Mouse (Mus musculus): Measurements from ENCODE around the gene Cenpa. TPM values are rescaled to one million over a fixed set of nuclear protein-coding genes. Genes with fewer than 3 reads are reported as not detected.
"Not testable (repeated sequence)": the region's sequence is repeated elsewhere in the genome, so short reads cannot be mapped to it uniquely, and the experiment has no call there.

The Cenpa gene
- polyA plus RNA-seq, 1 experiment = 161 TPM

- H3K27me3 ChIP-seq (ENCODE audit: control insufficient read depth, insufficient read depth, low read length) = no peaks in the 10 kb centered on the region
- no peaks in the 10 kb centered on the region for H3K4me1 ChIP-seq (replicated peaks; ENCODE audit: control insufficient read depth, insufficient read depth, low read length)
- WGBS = 66% methylated on average over 5 of the region's 5 CpGs
- no peak overlapping the region for H3K4me3 ChIP-seq (ENCODE audit: control insufficient read depth, insufficient read depth, low read length)
- H3K36me3 ChIP-seq (ENCODE audit: control insufficient read depth, insufficient read depth, low read length) = peaks cover 17% of the 10 kb centered on the region
- TF ChIP-seq POLR2A (IDR thresholded peaks at IDR 0.05; ENCODE audit: control insufficient read depth, extremely low read depth, insufficient read depth, low read length, poor library complexity) (no peak), CTCF (IDR thresholded peaks at IDR 0.05; ENCODE audit: borderline replicate concordance, control insufficient read depth, extremely low read depth, insufficient read depth, low read length, poor library complexity) (no peak)
- no peak for DNase-seq
- no peak overlapping the region for H3K27ac ChIP-seq (ENCODE audit: control insufficient read depth, insufficient read depth, low read length)
These were observed 13.0 kb downstream of the Cenpa start for GRCm38 (mm10) chr5:30679593-30679992.

GRCm38 (mm10) chr5:30681970-30682369 lies 15.4 kb downstream of the Cenpa start:
- WGBS = 98% methylated on average over 5 of the region's 5 CpGs
- H3K4me1 ChIP-seq (replicated peaks; ENCODE audit: control insufficient read depth, insufficient read depth, low read length) = no peaks in the 10 kb centered on the region
- no peaks in the 10 kb centered on the region for H3K27me3 ChIP-seq (ENCODE audit: control insufficient read depth, insufficient read depth, low read length)
- TF ChIP-seq CTCF (IDR thresholded peaks at IDR 0.05; ENCODE audit: borderline replicate concordance, control insufficient read depth, extremely low read depth, insufficient read depth, low read length, poor library complexity) (no peak), POLR2A (IDR thresholded peaks at IDR 0.05; ENCODE audit: control insufficient read depth, extremely low read depth, insufficient read depth, low read length, poor library complexity) (no peak)
- no peaks in the 10 kb centered on the region; the same call in 1 of the 2 replicates for H3K36me3 ChIP-seq (ENCODE audit: control insufficient read depth, insufficient read depth, low read length)
- H3K27ac ChIP-seq (ENCODE audit: control insufficient read depth, insufficient read depth, low read length) = no peak overlapping the region
- no peak overlapping the region for H3K4me3 ChIP-seq (ENCODE audit: control insufficient read depth, insufficient read depth, low read length)
- DNase-seq = no peak

- H3K36me3 ChIP-seq (ENCODE audit: control insufficient read depth, insufficient read depth, low read length) = no peaks in the 10 kb centered on the region
- no peaks in the 10 kb centered on the region for H3K27me3 ChIP-seq (ENCODE audit: control insufficient read depth, insufficient read depth, low read length)
- TF ChIP-seq POLR2A (IDR thresholded peaks at IDR 0.05; ENCODE audit: control insufficient read depth, extremely low read depth, insufficient read depth, low read length, poor library complexity) (no peak), CTCF (IDR thresholded peaks at IDR 0.05; ENCODE audit: borderline replicate concordance, control insufficient read depth, extremely low read depth, insufficient read depth, low read length, poor library complexity) (no peak)
- peak; percentile 18 for DNase-seq
- no peak overlapping the region for H3K4me3 ChIP-seq (ENCODE audit: control insufficient read depth, insufficient read depth, low read length)
- H3K27ac ChIP-seq (ENCODE audit: control insufficient read depth, insufficient read depth, low read length) = no peak overlapping the region
- no peaks in the 10 kb centered on the region for H3K4me1 ChIP-seq (replicated peaks; ENCODE audit: control insufficient read depth, insufficient read depth, low read length)
These were observed 16.5 kb downstream of the Cenpa start for GRCm38 (mm10) chr5:30682967-30683600.

GRCm38 (mm10) chr5:30683993-30684392 lies 17.4 kb downstream of the Cenpa start:
- WGBS = 76% methylated on average over 3 of the region's 3 CpGs
- no peaks in the 10 kb centered on the region for H3K27me3 ChIP-seq (ENCODE audit: control insufficient read depth, insufficient read depth, low read length)
- H3K4me3 ChIP-seq (ENCODE audit: control insufficient read depth, insufficient read depth, low read length) = no peak overlapping the region
- no peak for TF ChIP-seq CTCF (IDR thresholded peaks at IDR 0.05; ENCODE audit: borderline replicate concordance, control insufficient read depth, extremely low read depth, insufficient read depth, low read length, poor library complexity)
- no peak for TF ChIP-seq POLR2A (IDR thresholded peaks at IDR 0.05; ENCODE audit: control insufficient read depth, extremely low read depth, insufficient read depth, low read length, poor library complexity)
- no peak for DNase-seq
- no peaks in the 10 kb centered on the region for H3K36me3 ChIP-seq (ENCODE audit: control insufficient read depth, insufficient read depth, low read length)
- H3K27ac ChIP-seq (ENCODE audit: control insufficient read depth, insufficient read depth, low read length) = no peak overlapping the region
- H3K4me1 ChIP-seq (replicated peaks; ENCODE audit: control insufficient read depth, insufficient read depth, low read length) = no peaks in the 10 kb centered on the region

GRCm38 (mm10) chr5:30686781-30687180 lies 20.2 kb downstream of the Cenpa start:
- TF ChIP-seq CTCF (IDR thresholded peaks at IDR 0.05; ENCODE audit: borderline replicate concordance, control insufficient read depth, extremely low read depth, insufficient read depth, low read length, poor library complexity) (no peak), POLR2A (IDR thresholded peaks at IDR 0.05; ENCODE audit: control insufficient read depth, extremely low read depth, insufficient read depth, low read length, poor library complexity) (no peak)

GRCm38 (mm10) chr5:30700361-30701000 lies 33.9 kb downstream of the Cenpa start:
- H3K4me1 ChIP-seq (replicated peaks; ENCODE audit: control insufficient read depth, insufficient read depth, low read length) = no peaks in the 10 kb centered on the region
- 88% methylated on average over 8 of the region's 8 CpGs for WGBS
- TF ChIP-seq POLR2A (IDR thresholded peaks at IDR 0.05; ENCODE audit: control insufficient read depth, extremely low read depth, insufficient read depth, low read length, poor library complexity) (no peak), CTCF (IDR thresholded peaks at IDR 0.05; ENCODE audit: borderline replicate concordance, control insufficient read depth, extremely low read depth, insufficient read depth, low read length, poor library complexity) (no peak)
- DNase-seq = no peak
- no peak overlapping the region for H3K4me3 ChIP-seq (ENCODE audit: control insufficient read depth, insufficient read depth, low read length)
- no peaks in the 10 kb centered on the region; the same call in 1 of the 2 replicates for H3K27me3 ChIP-seq (ENCODE audit: control insufficient read depth, insufficient read depth, low read length)
- no peak overlapping the region for H3K27ac ChIP-seq (ENCODE audit: control insufficient read depth, insufficient read depth, low read length)
- no peaks in the 10 kb centered on the region for H3K36me3 ChIP-seq (ENCODE audit: control insufficient read depth, insufficient read depth, low read length)

More at GRCm38 (mm10) chr5:30686781-30687180, 20.2 kb downstream of the Cenpa start:
- Histone ChIP-seq H3K4me3 (ENCODE audit: control insufficient read depth, insufficient read depth, low read length) (no peak overlapping the region), H3K36me3 (ENCODE audit: control insufficient read depth, insufficient read depth, low read length) (no peaks in the 10 kb centered on the region), H3K4me1 (replicated peaks; ENCODE audit: control insufficient read depth, insufficient read depth, low read length) (no peaks in the 10 kb centered on the region), H3K27me3 (ENCODE audit: control insufficient read depth, insufficient read depth, low read length) (no peaks in the 10 kb centered on the region), H3K27ac (ENCODE audit: control insufficient read depth, insufficient read depth, low read length) (no peak overlapping the region)
- WGBS = 71% methylated on average over 3 of the region's 3 CpGs
- peak; percentile 19 for DNase-seq

GRCm38 (mm10) chr5:30701373-30701772 lies 34.8 kb downstream of the Cenpa start:
- not testable (repeated sequence) for DNase-seq; H3K4me3 ChIP-seq (ENCODE audit: control insufficient read depth, insufficient read depth, low read length); H3K36me3 ChIP-seq (ENCODE audit: control insufficient read depth, insufficient read depth, low read length); H3K27me3 ChIP-seq (ENCODE audit: control insufficient read depth, insufficient read depth, low read length); H3K27ac ChIP-seq (ENCODE audit: control insufficient read depth, insufficient read depth, low read length); H3K4me1 ChIP-seq (replicated peaks; ENCODE audit: control insufficient read depth, insufficient read depth, low read length)
- WGBS = 73% methylated on average over 4 of the region's 4 CpGs

Measured in thymus, adult 2 months (tissue).